8 mouse cellular contexts compared by ENCODE assay signal in genomic region chr19:44545321-44546041, GRCm38 (mm10). TPM values are rescaled to one million over a fixed set of nuclear protein-coding genes. Genes with fewer than 3 reads are reported as not detected.
DNase-seq lines count a peak whose midpoint lies in the region; ATAC-seq and TF ChIP-seq lines count a peak whose summit lies in the region.

TSS of gene Sec31b (minus strand) at chr19:44545864.

- no peak for TF ChIP-seq POLR2A in kidney, adult 2 months (IDR thresholded peaks at IDR 0.05; ENCODE audit: low read depth, low read length)

- H3K4me2 ChIP-seq in lung, embryonic 15.5 days = peak within 1 kb of the TSS; percentile 93

- no peak within 1 kb of the TSS for H3K27ac ChIP-seq in kidney, adult 2 months (ENCODE audit: insufficient read depth, low read depth, low read length)
- no peak within 1 kb of the TSS for H3K27ac ChIP-seq in lung, embryonic 15.5 days

- no peaks in the 10 kb centered on the region for H3K4me1 ChIP-seq in kidney, adult 2 months (ENCODE audit: control insufficient read depth, insufficient read depth, low read length)
- H3K4me1 ChIP-seq in lung, embryonic 15.5 days = peaks cover 8% of the 10 kb centered on the region

- peak; percentile 16 for DNase-seq in right cerebral cortex, postnatal 14 days
- DNase-seq in right cerebral cortex, adult 2 months (ENCODE audit: low spot score in 2 of 2) = no peak
- peak; percentile 61 for DNase-seq in embryo, embryonic 10.5 days (ENCODE audit: low spot score)
- DNase-seq in heart, adult 8-10 months (ENCODE audit: low spot score) = peak; percentile 66
- DNase-seq in kidney, adult 2 months = peak; percentile 77
- peak; percentile 9 for DNase-seq in ovary, adult 18-20 months (ENCODE audit: low spot score)
- DNase-seq in layer of hippocampus, adult 9-11 months = no peak

- no peaks in the 10 kb centered on the region for H3K27me3 ChIP-seq in kidney, adult 2 months (replicated peaks; ENCODE audit: control insufficient read depth, insufficient read depth, low read length)
- H3K27me3 ChIP-seq in lung, embryonic 15.5 days = peaks cover 14% of the 10 kb centered on the region; the same call in 1 of the 2 replicates

- H3K9me3 ChIP-seq in lung, embryonic 15.5 days = no peaks in the 10 kb centered on the region

- TF ChIP-seq CTCF in kidney, adult 2 months (conservative IDR thresholded peaks at IDR 0.05; ENCODE audit: insufficient read depth, insufficient read length, low read depth, low read length) = no peak

- 5% methylated on average over 47 of the region's 47 CpGs for WGBS in kidney, adult 2 months
- whole genome bisulfite sequencing in lung, embryonic 15.5 days = under 1% methylated on average over 45 of the region's 47 CpGs

- H3K4me3 ChIP-seq in kidney, adult 2 months (ENCODE audit: insufficient read depth, low read depth, low read length) = peak within 1 kb of the TSS; percentile 70
- peak within 1 kb of the TSS; percentile 54 for H3K4me3 ChIP-seq in lung, embryonic 15.5 days

- H3K9ac ChIP-seq in lung, embryonic 15.5 days = peak within 1 kb of the TSS; percentile 50

- peak; percentile 55; the same call in 1 of the 2 replicates for ATAC-seq in lung, embryonic 15.5 days (ENCODE audit: borderline replicate concordance, extremely low read depth, low FRiP score, low TSS enrichment)

- peaks cover 1% of the 10 kb centered on the region for H3K36me3 ChIP-seq in kidney, adult 2 months (ENCODE audit: control insufficient read depth, insufficient read depth, low read length)
- H3K36me3 ChIP-seq in lung, embryonic 15.5 days = peaks cover 28% of the 10 kb centered on the region

RNA-seq across cellular contexts. Expression of gene Sec31b, which starts in this region (rescaled TPM):
- 10 to 100 TPM in 3 of 4 experiments, 1 to 10 TPM in 1; 9.7 to 14.1 (median 10.7) TPM for total RNA-seq in heart, adult 8-10 months (2022)
- polyA plus RNA-seq in kidney, adult 2 months (2012; rRNA removed) = 5.3 and 6.8 TPM in 2 replicates
- polyA plus RNA-seq in lung, embryonic 15.5 days (2015; fragmentation: Nextera tagmentation; extraction: Ambion mirVana) = 0.30 and 0.54 TPM in 2 replicates

Comparison
In these comparisons a context has a peak if more than half of its experiments do, and no peak if none do; other contexts are left out.
1. DNase-seq: peak in right cerebral cortex, postnatal 14 days (single experiment), embryo, embryonic 10.5 days (single experiment), heart, adult 8-10 months (single experiment), kidney, adult 2 months (single experiment) and ovary, adult 18-20 months (single experiment); none in right cerebral cortex, adult 2 months (0 of 2) and layer of hippocampus, adult 9-11 months (single experiment).
2. Peak in ATAC-seq, H3K4me3 ChIP-seq, H3K9ac ChIP-seq and H3K4me2 ChIP-seq in lung, embryonic 15.5 days; RNA of the gene not detected or under 1 TPM.